Mouse (Mus musculus): ENCODE results near the gene Akr1c6. TPM values are rescaled to one million over a fixed set of nuclear protein-coding genes. Genes with fewer than 3 reads are reported as not detected.

Akr1c6 gene
- not detected for polyA plus RNA-seq (2015; fragmentation: Illumina TruSeq; extraction: RNeasy Lipid Tissue Mini Kit (QIAGEN cat#74804); ENCODE audit: low read depth, low replicate concordance)

DNA sequence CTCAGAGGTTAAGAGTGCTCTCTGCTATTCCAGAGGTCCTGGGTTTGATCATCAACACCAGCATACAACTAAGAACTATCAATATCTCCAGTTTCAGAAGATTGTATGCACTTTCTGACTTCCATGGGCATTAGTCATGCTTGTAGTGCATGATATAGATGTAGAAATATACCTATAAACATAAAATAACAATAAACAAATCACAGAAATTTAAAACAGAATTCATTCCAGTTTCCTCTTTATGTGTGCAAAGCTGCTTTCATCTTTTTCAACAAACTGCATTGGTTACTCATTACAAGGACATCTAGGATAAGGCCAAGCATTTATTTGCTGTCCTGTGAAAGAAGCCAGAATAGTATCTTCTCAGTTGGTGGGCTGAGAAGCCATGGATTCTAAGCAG, at the start of gene Akr1c6:
TSS of gene Akr1c6 (plus strand) at position 301 of the 400 bp plus-strand sequence.

Other genes starting within 250 kb of the Akr1c6 start
- gene Akr1c13, start 243.2 kb upstream of the Akr1c6 start, polyA plus RNA-seq (2015; fragmentation: Illumina TruSeq; extraction: RNeasy Lipid Tissue Mini Kit (QIAGEN cat#74804); ENCODE audit: low read depth, low replicate concordance): 2.1 TPM
- not detected for gene Akr1c19, start 205.6 kb upstream of the Akr1c6 start, polyA plus RNA-seq (2015; fragmentation: Illumina TruSeq; extraction: RNeasy Lipid Tissue Mini Kit (QIAGEN cat#74804); ENCODE audit: low read depth, low replicate concordance)
- not detected for gene Akr1c12, start 154.9 kb upstream of the Akr1c6 start, polyA plus RNA-seq (2015; fragmentation: Illumina TruSeq; extraction: RNeasy Lipid Tissue Mini Kit (QIAGEN cat#74804); ENCODE audit: low read depth, low replicate concordance)
- not detected for gene Akr1c20, start 89.0 kb downstream of the Akr1c6 start, polyA plus RNA-seq (2015; fragmentation: Illumina TruSeq; extraction: RNeasy Lipid Tissue Mini Kit (QIAGEN cat#74804); ENCODE audit: low read depth, low replicate concordance)
- gene Akr1c21, start 139.8 kb downstream of the Akr1c6 start, polyA plus RNA-seq (2015; fragmentation: Illumina TruSeq; extraction: RNeasy Lipid Tissue Mini Kit (QIAGEN cat#74804); ENCODE audit: low read depth, low replicate concordance): not detected
- gene Akr1e1, start 174.9 kb downstream of the Akr1c6 start, polyA plus RNA-seq (2015; fragmentation: Illumina TruSeq; extraction: RNeasy Lipid Tissue Mini Kit (QIAGEN cat#74804); ENCODE audit: low read depth, low replicate concordance): 44.6 TPM